Mouse (Mus musculus) ES-Bruce4 (cell line): ENCODE results near the gene Gpr18. TPM values are rescaled to one million over a fixed set of nuclear protein-coding genes. Genes with fewer than 3 reads are reported as not detected.
"Not testable (repeated sequence)": the region's sequence is repeated elsewhere in the genome, so short reads cannot be mapped to it uniquely, and the experiment has no call there.

ENCODE experiments used
- H3K27ac ChIP-seq: 2 replicates; pipeline ENCODE4 v1.5.1; 2012; ENCODE audit warnings: low read length, inconsistent platforms; ENCODE audit not compliant: insufficient read depth
- H3K27me3 ChIP-seq: 2 replicates; pipeline ENCODE4 v1.6.1; 2012; ENCODE audit warnings: mild to moderate bottlenecking, low read length, inconsistent platforms; ENCODE audit not compliant: control insufficient read depth, poor library complexity, insufficient read depth, severe bottlenecking
- H3K36me3 ChIP-seq: 2 replicates; pipeline ENCODE4 v1.6.1; 2012; ENCODE audit warnings: inconsistent platforms, mild to moderate bottlenecking, low read length, moderate library complexity; ENCODE audit not compliant: control insufficient read depth, poor library complexity, insufficient read depth, severe bottlenecking
- H3K4me1 ChIP-seq: one replicate; pipeline ENCODE4 v1.8.1; 2011; ENCODE audit warnings: low read length; ENCODE audit not compliant: control insufficient read depth, insufficient read depth
- H3K4me3 ChIP-seq: 2 replicates; pipeline ENCODE4 v1.5.1; 2011; ENCODE audit warnings: low read depth, mild to moderate bottlenecking, low read length
- H3K9ac ChIP-seq: 2 replicates; pipeline ENCODE4 v1.6.1; 2012; ENCODE audit warnings: low read depth, mild to moderate bottlenecking, inconsistent platforms; ENCODE audit not compliant: poor library complexity, severe bottlenecking
- H3K9me3 ChIP-seq: replicated peaks from 2 replicates; pipeline ENCODE4 v1.6.1; 2012; ENCODE audit warnings: mild to moderate bottlenecking, low read length, inconsistent platforms; ENCODE audit not compliant: control insufficient read depth, poor library complexity, insufficient read depth, severe bottlenecking
- CTCF ChIP-seq: IDR thresholded peaks from one replicate; pipeline ENCODE4 v1.8.1; 2011; ENCODE audit warnings: low read depth, low read length
- EP300 ChIP-seq: IDR thresholded peaks from 2 replicates; pipeline ENCODE4 v1.6.1; 2011; ENCODE audit warnings: low read depth, low read length; ENCODE audit not compliant: insufficient read depth
- POLR2A ChIP-seq: IDR thresholded peaks from one replicate; pipeline ENCODE4 v1.8.1; 2011; ENCODE audit warnings: low read length; ENCODE audit not compliant: insufficient read depth
- polyA plus RNA-seq: library from polyadenylated mRNA; stranded (reverse); fragments of >200 nt; gene quantifications from 2 replicates; pipeline ENCODE4 v1.2.4, GENCODE M21; 2011; ENCODE audit warnings: low read depth; ENCODE audit not compliant: missing spikeins, insufficient read depth, insufficient read length

Gene Gpr18
- polyA plus RNA-seq, 1 experiment: not detected

DNA sequence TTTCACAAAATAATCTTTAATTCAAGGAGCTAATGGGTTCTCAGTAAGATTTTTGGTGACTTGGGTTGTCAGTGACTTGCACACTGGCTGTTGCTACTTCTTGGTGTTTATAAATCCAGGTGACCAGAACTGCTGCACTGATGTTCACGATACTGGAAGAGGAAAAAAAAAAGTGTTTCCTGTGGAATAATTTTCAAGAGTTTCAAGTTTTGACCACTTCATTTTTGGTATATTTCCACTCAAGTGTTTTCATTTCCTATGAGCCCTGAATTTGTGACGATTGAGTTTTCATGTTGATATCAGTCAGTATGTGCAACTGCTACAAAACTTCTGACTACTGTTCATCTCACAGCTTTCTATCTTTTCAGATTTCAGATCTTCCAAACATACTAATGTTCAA, 38.7 kb downstream of the Gpr18 start:
- Histone ChIP-seq H3K27ac (no peak overlapping the region), H3K9me3 (no peaks in the 10 kb centered on the region), H3K36me3 (no peaks in the 10 kb centered on the region), H3K4me1 (no peaks in the 10 kb centered on the region), H3K4me3 (no peak overlapping the region), H3K27me3 (no peaks in the 10 kb centered on the region), H3K9ac (no peak overlapping the region)
- TF ChIP-seq EP300 (no peak), CTCF (no peak), POLR2A (no peak)

DNA sequence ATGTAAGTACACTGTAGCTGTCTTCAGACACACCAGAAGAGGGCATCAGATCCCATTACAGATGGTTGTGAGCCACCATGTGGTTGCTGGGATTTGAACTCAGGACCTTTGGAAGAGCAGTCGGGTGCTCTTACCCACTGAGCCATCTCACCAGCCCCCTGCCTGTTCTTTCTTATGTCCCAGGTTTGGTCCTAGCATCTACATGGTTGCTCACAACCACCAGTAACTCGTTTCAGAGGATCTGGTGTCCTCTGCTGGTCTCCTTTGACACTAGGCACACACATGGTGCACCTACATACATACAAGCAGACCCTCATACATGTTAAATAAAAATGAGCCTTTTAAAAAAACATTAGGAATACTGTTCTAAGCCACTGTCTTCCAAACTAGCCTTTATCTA, 39.4 kb downstream of the Gpr18 start:
- not testable (repeated sequence) for H3K36me3 ChIP-seq, H3K9me3 ChIP-seq, H3K9ac ChIP-seq, H3K27me3 ChIP-seq, H3K27ac ChIP-seq, H3K4me1 ChIP-seq, H3K4me3 ChIP-seq

DNA sequence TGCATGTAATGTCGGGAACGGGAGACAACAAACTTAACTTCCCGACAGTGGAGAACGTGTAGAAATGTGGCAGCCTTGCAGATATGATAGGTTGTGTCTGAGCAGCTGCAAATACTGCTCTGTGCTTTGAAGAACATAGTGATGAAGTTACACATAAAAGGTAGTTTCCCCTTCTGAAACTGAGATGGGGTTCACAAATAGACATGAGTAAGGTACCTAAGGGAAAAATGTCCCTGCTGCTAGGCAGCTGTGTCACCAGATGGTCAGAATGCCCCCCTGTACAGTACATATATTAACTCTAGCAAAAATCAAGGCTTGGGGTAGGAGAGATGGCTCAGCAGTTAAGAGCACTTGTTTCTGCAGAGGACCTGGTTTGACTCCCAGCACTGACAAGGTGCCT, 41.9 kb downstream of the Gpr18 start:
- TF ChIP-seq EP300 (no peak), CTCF (no peak), POLR2A (no peak)
- Histone ChIP-seq H3K9ac (no peak overlapping the region), H3K36me3 (no peaks in the 10 kb centered on the region), H3K27ac (no peak overlapping the region), H3K27me3 (no peaks in the 10 kb centered on the region), H3K4me1 (no peaks in the 10 kb centered on the region), H3K4me3 (no peak overlapping the region), H3K9me3 (no peaks in the 10 kb centered on the region)

DNA sequence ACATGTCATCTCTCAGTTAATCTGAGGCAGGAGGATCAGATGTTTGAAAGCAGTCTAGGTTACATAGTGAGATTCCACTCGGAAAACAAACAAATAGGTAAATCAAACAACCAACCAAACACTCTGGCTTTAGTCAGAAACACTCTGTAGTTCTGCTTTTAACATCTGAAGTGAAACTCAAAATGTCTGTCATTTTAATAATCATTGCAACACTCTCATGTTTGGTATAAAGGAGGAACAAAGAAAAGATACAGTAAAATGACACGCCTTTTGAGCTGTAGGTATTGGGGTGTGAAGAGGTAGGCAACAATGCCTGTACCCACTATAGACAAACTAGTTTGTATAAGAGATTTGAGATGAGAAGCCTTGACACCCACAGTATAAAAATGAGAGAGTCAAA, 42.4 kb downstream of the Gpr18 start:
- H3K27ac ChIP-seq: no peak overlapping the region
- TF ChIP-seq CTCF (no peak), POLR2A (no peak), EP300 (no peak)
- H3K27me3 ChIP-seq: no peaks in the 10 kb centered on the region
- H3K4me3 ChIP-seq: no peak overlapping the region
- no peak overlapping the region for H3K9ac ChIP-seq
- H3K36me3 ChIP-seq: no peaks in the 10 kb centered on the region
- no peaks in the 10 kb centered on the region for H3K9me3 ChIP-seq
- no peaks in the 10 kb centered on the region for H3K4me1 ChIP-seq

DNA sequence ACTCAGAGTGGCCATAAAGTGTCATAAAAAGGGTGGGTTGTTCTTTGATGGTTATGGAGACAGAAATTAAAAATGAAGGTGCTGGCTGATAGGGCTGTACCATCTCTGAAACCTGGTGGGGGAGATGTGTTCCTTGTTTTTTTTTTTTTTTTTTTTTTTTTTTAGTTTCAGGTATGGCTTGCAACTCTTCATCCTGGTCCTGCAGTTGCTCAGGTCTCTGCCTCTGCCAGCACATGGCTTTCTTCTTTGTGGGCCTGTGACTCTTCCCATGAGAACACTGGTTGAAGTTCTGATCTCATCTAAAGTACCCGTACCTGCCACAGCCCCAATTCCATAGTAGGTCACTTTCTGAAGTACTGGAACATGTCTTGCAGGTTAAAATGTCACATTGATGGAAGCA, 42.8 kb downstream of the Gpr18 start:
- no peaks in the 10 kb centered on the region for H3K36me3 ChIP-seq
- TF ChIP-seq CTCF (no peak), POLR2A (no peak), EP300 (no peak)
- H3K27ac ChIP-seq: no peak overlapping the region
- H3K9ac ChIP-seq: no peak overlapping the region
- no peak overlapping the region for H3K4me3 ChIP-seq
- no peaks in the 10 kb centered on the region for H3K9me3 ChIP-seq
- no peaks in the 10 kb centered on the region for H3K4me1 ChIP-seq
- no peaks in the 10 kb centered on the region for H3K27me3 ChIP-seq

DNA sequence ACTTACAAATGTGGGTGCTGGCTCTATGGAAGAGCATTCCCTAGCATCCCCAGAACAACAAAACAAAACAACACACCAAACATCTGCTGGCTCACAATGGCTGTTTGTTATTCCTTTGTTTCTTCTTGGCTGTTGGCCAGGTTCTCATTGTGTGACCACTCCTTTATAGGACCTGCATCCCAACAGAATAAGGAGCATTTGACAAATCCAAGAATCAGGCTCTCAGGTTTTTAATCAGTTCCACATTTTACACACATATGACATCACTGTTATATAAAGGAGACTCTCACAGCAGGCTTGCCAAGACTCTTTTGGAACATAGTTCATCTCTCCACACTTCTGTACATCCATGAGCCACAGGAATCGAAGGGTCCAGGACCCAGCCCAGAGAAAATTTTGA, 46.5 kb downstream of the Gpr18 start:
- Histone ChIP-seq H3K27me3 (no peaks in the 10 kb centered on the region), H3K4me3 (no peak overlapping the region), H3K9ac (no peak overlapping the region), H3K27ac (no peak overlapping the region), H3K36me3 (no peaks in the 10 kb centered on the region), H3K9me3 (no peaks in the 10 kb centered on the region), H3K4me1 (no peaks in the 10 kb centered on the region)
- no peak for TF ChIP-seq EP300
- TF ChIP-seq CTCF: no peak
- no peak for TF ChIP-seq POLR2A
